In genomic region chr17:26778430-26779100, GRCm38 (mm10) we compare ENCODE assay signal across 27 mouse cellular contexts. TPM values are rescaled to one million over a fixed set of nuclear protein-coding genes. Genes with fewer than 3 reads are reported as not detected.
DNase-seq lines count a peak whose midpoint lies in the region; ATAC-seq and TF ChIP-seq lines count a peak whose summit lies in the region.
"Had no signal": no experiment of that assay in that cellular context is flagged by ENCODE, and none has a peak within 500 bp of the region (broad histone marks: within the 10 kb centered on the region; RNA-seq: fewer than 3 reads in every experiment).

No protein-coding gene starts in this region.

- H3K4me1 ChIP-seq in heart, embryonic 10.5 days: peaks cover 14% of the 10 kb centered on the region
- H3K4me1 ChIP-seq in testis, adult 2 months (ENCODE audit: control insufficient read depth, insufficient read depth, low read length): peaks cover 5% of the 10 kb centered on the region
- H3K4me1 ChIP-seq in limb, embryonic 10.5 days: peaks cover 17% of the 10 kb centered on the region

- H3K27ac ChIP-seq in heart, embryonic 10.5 days: no peak overlapping the region
- peak overlapping the region; percentile 64; the same call in 1 of the 2 replicates for H3K27ac ChIP-seq in testis, adult 2 months (ENCODE audit: control insufficient read depth, insufficient read depth, low read depth, low read length)
- H3K27ac ChIP-seq in limb, embryonic 10.5 days: no peak overlapping the region
- H3K27ac ChIP-seq: forebrain, embryonic 10.5 days; forebrain, embryonic 15.5 days; gastrocnemius, adult 2 months; heart, embryonic 15.5 days; kidney, embryonic 15.5 days; liver, embryonic 15.5 days; neural tube, embryonic 12.5 days had no signal

- DNase-seq in heart, adult 18-20 months: peak; percentile 36 to 55
- no peak for DNase-seq in heart, embryonic 10.5 days (ENCODE audit: low spot score)
- no peak for DNase-seq in testis, postnatal 10 days (ENCODE audit: low spot score)
- DNase-seq in limb, embryonic 10.5 days (ENCODE audit: low spot score): peak; percentile 13
- no peak for DNase-seq in ovary, adult 18-20 months (ENCODE audit: low spot score)
- DNase-seq: adrenal gland, adult 2 months; adrenal gland, postnatal 36 days; cerebellum, adult 18-20 months; cerebellum, postnatal 14 days; gastrocnemius, adult 2 months; kidney, adult 18-20 months; lung, embryonic 14.5 days; lung, postnatal 36 days; right cerebral cortex, postnatal 4 days; thymus, postnatal 14 days had no signal

- no peak for TF ChIP-seq POLR2A in testis, adult 2 months (IDR thresholded peaks at IDR 0.05; ENCODE audit: control insufficient read depth, low read depth, low read length)

- no peaks in the 10 kb centered on the region for H3K9me3 ChIP-seq in heart, embryonic 10.5 days
- no peaks in the 10 kb centered on the region for H3K9me3 ChIP-seq in limb, embryonic 10.5 days (replicated peaks)
- H3K9me3 ChIP-seq: forebrain, embryonic 10.5 days; forebrain, embryonic 15.5 days; G1E; heart, embryonic 15.5 days; kidney, embryonic 15.5 days; liver, embryonic 15.5 days; neural tube, embryonic 12.5 days had no signal

- no peaks in the 10 kb centered on the region for H3K27me3 ChIP-seq in heart, embryonic 10.5 days (ENCODE audit: insufficient read depth, poor library complexity, severe bottlenecking)
- H3K27me3 ChIP-seq in testis, adult 2 months (ENCODE audit: control insufficient read depth, insufficient read depth, low read length): no peaks in the 10 kb centered on the region
- H3K27me3 ChIP-seq in limb, embryonic 10.5 days (ENCODE audit: low read depth, poor library complexity, severe bottlenecking): no peaks in the 10 kb centered on the region
- H3K27me3 ChIP-seq: forebrain, embryonic 15.5 days; heart, embryonic 15.5 days; kidney, embryonic 15.5 days; liver, embryonic 15.5 days; neural tube, embryonic 12.5 days; Patski had no signal

- no peak for ATAC-seq in activated CD4-positive, CD25-positive, alpha-beta regulatory T cell, adult 4 months
- ATAC-seq: forebrain, embryonic 15.5 days; hindbrain, embryonic 16.5 days; midbrain, embryonic 16.5 days; Patski had no signal

- H3K4me3 ChIP-seq in heart, embryonic 10.5 days: no peak overlapping the region
- no peak overlapping the region for H3K4me3 ChIP-seq in testis, adult 2 months (ENCODE audit: control insufficient read depth, low read depth, low read length)
- H3K4me3 ChIP-seq in limb, embryonic 10.5 days: no peak overlapping the region
- H3K4me3 ChIP-seq: forebrain, embryonic 10.5 days; forebrain, embryonic 15.5 days; gastrocnemius, adult 2 months; heart, embryonic 15.5 days; kidney, embryonic 15.5 days; liver, embryonic 15.5 days; neural tube, embryonic 12.5 days had no signal

- H3K36me3 ChIP-seq in heart, embryonic 10.5 days: peaks cover 7% of the 10 kb centered on the region
- H3K36me3 ChIP-seq in testis, adult 2 months (ENCODE audit: control insufficient read depth, insufficient read depth, low read length): no peaks in the 10 kb centered on the region
- H3K36me3 ChIP-seq in limb, embryonic 10.5 days: peaks cover 4% of the 10 kb centered on the region

- WGBS in heart, embryonic 10.5 days: 91% methylated on average over 3 of the region's 3 CpGs
- WGBS in limb, embryonic 10.5 days: 93% methylated on average over 3 of the region's 3 CpGs

- TF ChIP-seq CTCF in testis, adult 2 months (IDR thresholded peaks at IDR 0.05; ENCODE audit: control insufficient read depth, insufficient read depth, insufficient replicate concordance, low read depth, low read length): no peak

RNA-seq across cellular contexts. Expression of gene Bnip1, which starts 2.3 kb away (rescaled TPM):
- 10 to 100 TPM; 28.5 to 30.0 TPM for total RNA-seq in heart, adult 18-20 months (2021)
- 51.1 and 51.6 TPM in 2 replicates for polyA plus RNA-seq in heart, embryonic 10.5 days (2016; fragmentation: Nextera tagmentation; extraction: Ambion mirVana)
- 25.1 and 26.4 TPM in 2 replicates for polyA plus RNA-seq in testis, adult 2 months (2012; rRNA removed)
- polyA plus RNA-seq in limb, embryonic 10.5 days (2016; fragmentation: Nextera tagmentation; extraction: Ambion mirVana): 46.0 and 46.9 TPM in 2 replicates
- 10 to 100 TPM; 32.6 to 41.1 TPM for polyA plus RNA-seq in activated CD4-positive, CD25-positive, alpha-beta regulatory T cell, adult 4 months (2017; shearing (Covaris generic))

Comparison
In these comparisons a context has a peak if more than half of its experiments do, and no peak if none do; other contexts are left out.
1. DNase-seq: peak in heart, adult 18-20 months (2 of 2) and limb, embryonic 10.5 days (single experiment); none in heart, embryonic 10.5 days (single experiment), testis, postnatal 10 days (single experiment) and ovary, adult 18-20 months (single experiment).